Mouse (Mus musculus) neural tube, embryonic 14.5 days (tissue): ENCODE results near the gene Cnksr1. TPM values are rescaled to one million over a fixed set of nuclear protein-coding genes. Genes with fewer than 3 reads are reported as not detected.

ENCODE experiments used
- ATAC-seq: fragments of 200-750 bp; cut with Nextera tagmentation; 2 replicates; pipeline ENCODE4 v1.8.0; 2017; ENCODE audit warnings: low read depth, mild to moderate bottlenecking, moderate TSS enrichment, moderate library complexity
- H3K27ac ChIP-seq: fragments of 300-500 bp; sonication (generic); 2 replicates; pipeline ENCODE4 v1.5.1; 2014; ENCODE audit warnings: low read depth, mild to moderate bottlenecking, control low read depth, low read length, moderate library complexity, mixed read lengths
- H3K27me3 ChIP-seq: fragments of 300-500 bp; sonication (generic); 2 replicates; pipeline ENCODE4 v1.6.1; 2014; ENCODE audit warnings: low read length; ENCODE audit not compliant: control insufficient read depth, insufficient read depth
- H3K36me3 ChIP-seq: fragments of 300-500 bp; sonication (generic); 2 replicates; pipeline ENCODE4 v1.6.1; 2014; ENCODE audit warnings: low read length, mixed read lengths; ENCODE audit not compliant: control insufficient read depth, insufficient read depth
- H3K4me1 ChIP-seq: fragments of 300-500 bp; sonication (generic); 2 replicates; pipeline ENCODE4 v1.6.1; 2014; ENCODE audit warnings: low read length; ENCODE audit not compliant: control insufficient read depth, insufficient read depth
- H3K4me2 ChIP-seq: fragments of 300-500 bp; sonication (generic); 2 replicates; pipeline ENCODE4 v1.6.1; 2014; ENCODE audit warnings: mild to moderate bottlenecking, low read depth, low read length, control low read depth
- H3K4me3 ChIP-seq: fragments of 300-500 bp; sonication (generic); 2 replicates; pipeline ENCODE4 v1.5.1; 2014; ENCODE audit warnings: low read depth, low read length, control low read depth, mixed read lengths
- H3K9ac ChIP-seq: fragments of 300-500 bp; sonication (generic); replicated peaks from 2 replicates; pipeline ENCODE4 v1.6.1; 2014; ENCODE audit warnings: low read depth, mild to moderate bottlenecking, control low read depth, low read length, mixed read lengths
- H3K9me3 ChIP-seq: fragments of 300-500 bp; sonication (generic); 2 replicates; pipeline ENCODE4 v1.6.1; 2016; ENCODE audit warnings: low read length; ENCODE audit not compliant: control insufficient read depth
- WGBS: fragments of 180-500 bp; shearing (Covaris S2); extraction: QIAGEN DNeasy Blood & Tissue Kit; methylation state at CpG from one replicate; pipeline ENCODE4 v1.1.7; 2014; 5-methylcytosine and 5-hydroxymethylcytosine counted together
- polyA plus RNA-seq: library from polyadenylated mRNA; unstranded; fragments of >200 nt; fragmentation: Nextera tagmentation; extraction: Ambion mirVana; gene quantifications from 2 replicates; pipeline ENCODE4 v1.2.1, GENCODE M21; 2014

Gene Cnksr1
- polyA plus RNA-seq, 1 experiment from 2014 or later, result 0.16 TPM

DNA sequence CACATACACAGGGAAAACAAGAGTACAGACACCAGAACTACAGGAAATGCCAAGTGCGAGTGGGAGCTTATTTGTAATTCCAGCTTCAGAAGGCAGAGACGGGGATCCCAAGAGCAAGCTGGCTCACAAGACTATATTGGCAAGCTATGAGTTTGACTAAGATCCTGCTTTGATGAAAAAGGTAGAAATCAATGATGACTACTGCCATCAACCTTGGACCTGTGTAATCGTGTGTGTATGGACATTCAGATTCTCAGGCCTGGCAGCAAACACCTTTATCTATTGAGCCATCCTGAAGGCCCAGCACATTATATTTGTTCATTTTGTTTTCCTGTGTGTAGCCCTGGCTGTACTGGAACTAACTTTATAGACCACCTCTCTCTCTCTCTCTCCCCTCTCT lies 54.5 kb downstream of the Cnksr1 start:
- H3K36me3 ChIP-seq, result no peaks in the 10 kb centered on the region
- H3K27ac ChIP-seq, result no peak overlapping the region
- H3K9ac ChIP-seq, result no peak overlapping the region
- no peaks in the 10 kb centered on the region for H3K9me3 ChIP-seq
- no peak overlapping the region for H3K4me2 ChIP-seq
- H3K27me3 ChIP-seq, result no peaks in the 10 kb centered on the region
- WGBS, result 85% methylated on average over 3 of the region's 3 CpGs
- peaks cover 7% of the 10 kb centered on the region; the same call in 1 of the 2 replicates for H3K4me1 ChIP-seq
- H3K4me3 ChIP-seq, result no peak overlapping the region
- no peak for ATAC-seq

DNA sequence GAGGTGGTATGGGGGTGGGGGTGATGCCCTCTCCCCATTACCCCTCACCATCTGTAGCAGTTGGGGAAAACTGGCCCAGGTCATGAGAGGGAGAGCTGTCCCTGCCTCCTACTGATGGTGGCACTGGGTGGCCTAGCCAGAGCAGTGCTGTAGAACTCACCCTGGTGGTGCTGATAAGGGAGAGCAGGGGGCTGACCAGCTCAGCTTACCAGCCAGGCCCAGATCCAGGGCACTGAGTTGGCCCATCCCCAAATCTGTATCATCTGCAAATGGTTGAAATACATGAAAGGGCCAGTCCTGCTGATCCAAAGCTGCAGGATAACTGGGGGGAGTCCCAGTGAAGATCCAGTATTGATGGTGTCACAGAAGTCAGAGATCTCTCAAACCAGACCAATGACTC lies 56.4 kb downstream of the Cnksr1 start:
- H3K36me3 ChIP-seq, result no peaks in the 10 kb centered on the region
- no peak for ATAC-seq
- H3K9me3 ChIP-seq, result no peaks in the 10 kb centered on the region

DNA sequence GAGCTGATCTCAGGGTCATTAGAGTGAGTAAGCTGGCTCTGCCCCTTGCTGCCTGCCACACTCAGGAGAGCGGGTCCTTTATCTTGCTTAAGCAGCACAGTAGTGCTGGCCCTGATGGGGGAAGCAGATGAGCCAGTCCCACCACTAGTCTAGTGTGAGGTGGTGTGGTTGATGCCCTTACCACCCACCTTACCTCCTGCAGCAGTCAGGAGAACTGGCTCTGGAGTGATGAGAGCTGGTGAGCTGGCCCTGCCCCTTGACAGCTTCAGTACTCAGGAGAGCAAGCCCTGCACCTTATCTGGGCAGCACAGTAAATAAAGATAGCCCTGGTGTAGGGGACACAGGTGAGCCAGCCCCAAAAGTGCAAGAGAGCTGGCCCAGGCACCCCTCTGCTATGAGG lies 57.1 kb downstream of the Cnksr1 start:
- Histone ChIP-seq H3K27ac (no peak overlapping the region), H3K27me3 (no peaks in the 10 kb centered on the region), H3K9ac (no peak overlapping the region), H3K9me3 (no peaks in the 10 kb centered on the region), H3K4me2 (no peak overlapping the region), H3K36me3 (no peaks in the 10 kb centered on the region), H3K4me3 (no peak overlapping the region), H3K4me1 (peaks cover 7% of the 10 kb centered on the region; the same call in 1 of the 2 replicates)
- no peak for ATAC-seq
- WGBS, result 89% methylated on average over 1 of the region's 1 CpGs

More for the DNA sequence above, 56.4 kb downstream of the Cnksr1 start:
- no peak overlapping the region for H3K27ac ChIP-seq
- peaks cover 7% of the 10 kb centered on the region; the same call in 1 of the 2 replicates for H3K4me1 ChIP-seq
- no peaks in the 10 kb centered on the region for H3K27me3 ChIP-seq
- no peak overlapping the region for H3K4me2 ChIP-seq
- H3K9ac ChIP-seq, result no peak overlapping the region
- no peak overlapping the region for H3K4me3 ChIP-seq

Other genes with a start within 250 kb of the Cnksr1 start
- 48.8 and 48.9 TPM in 2 replicates for gene Dhdds, start 237.5 kb downstream of the Cnksr1 start, polyA plus RNA-seq
- gene Lin28a, start 219.6 kb downstream of the Cnksr1 start, polyA plus RNA-seq, result 0.09 and 0.28 TPM in 2 replicates
- not detected in 2 replicates for gene Zfp683, start 184.6 kb downstream of the Cnksr1 start, polyA plus RNA-seq
- gene Crybg2, start 177.6 kb downstream of the Cnksr1 start, polyA plus RNA-seq, result 1.6 and 2.9 TPM in 2 replicates
- gene Cd52, start 143.3 kb downstream of the Cnksr1 start, polyA plus RNA-seq, result 2.1 and 4.7 TPM in 2 replicates
- gene Ubxn11, start 135.8 kb downstream of the Cnksr1 start, polyA plus RNA-seq, result 21.7 and 26.9 TPM in 2 replicates
- gene Sh3bgrl3, start 109.6 kb downstream of the Cnksr1 start, polyA plus RNA-seq, result 395 and 405 TPM in 2 replicates
- gene Cep85, start 51.3 kb downstream of the Cnksr1 start, polyA plus RNA-seq, result 14.8 and 18.2 TPM in 2 replicates
- not detected in 2 replicates for gene Gm7534, start 35.4 kb downstream of the Cnksr1 start, polyA plus RNA-seq
- gene Catsper4, start 11.0 kb downstream of the Cnksr1 start, polyA plus RNA-seq, result not detected in 2 replicates
- gene E130218I03Rik, start 5.3 kb upstream of the Cnksr1 start, polyA plus RNA-seq, result 0.44 TPM in 1 of 2 replicates, not detected in the other
- 12.4 and 15.6 TPM in 2 replicates for gene Zfp593, start 7.2 kb upstream of the Cnksr1 start, polyA plus RNA-seq
- not detected in 2 replicates for gene Gm30191, start 8.5 kb upstream of the Cnksr1 start, polyA plus RNA-seq
- gene Grrp1, start 15.7 kb upstream of the Cnksr1 start, polyA plus RNA-seq, result 13.4 and 15.4 TPM in 2 replicates
- gene Pdik1l, start 49.5 kb upstream of the Cnksr1 start, polyA plus RNA-seq, result 38.5 and 43.9 TPM in 2 replicates
- 0.39 and 0.50 TPM in 2 replicates for gene Trim63, start 76.7 kb upstream of the Cnksr1 start, polyA plus RNA-seq
- gene Slc30a2, start 104.8 kb upstream of the Cnksr1 start, polyA plus RNA-seq, result 0.10 and 0.16 TPM in 2 replicates
- gene Extl1, start 145.5 kb upstream of the Cnksr1 start, polyA plus RNA-seq, result 0.31 and 0.53 TPM in 2 replicates
- gene Pafah2, start 157.9 kb upstream of the Cnksr1 start, polyA plus RNA-seq, result 7.7 and 7.8 TPM in 2 replicates
- gene Stmn1, start 229.9 kb upstream of the Cnksr1 start, polyA plus RNA-seq, result 5,364 and 5,581 TPM in 2 replicates